Mouse (Mus musculus) forebrain, postnatal 0 days (tissue): ENCODE measurements around the gene Jph4. TPM values are rescaled to one million over a fixed set of nuclear protein-coding genes. Genes with fewer than 3 reads are reported as not detected.

Source experiments
- ATAC-seq: fragments of 200-750 bp; cut with Nextera tagmentation; 2 replicates; pipeline ENCODE4 v1.8.0; 2017; ENCODE audit warnings: mild to moderate bottlenecking, moderate library complexity
- DNase-seq: peaks from one replicate; pipeline ENCODE4 v3.0.0-alpha.2; 2015
- H3K27ac ChIP-seq: fragments of 300-500 bp; sonication (generic); 2 replicates; pipeline ENCODE4 v1.5.1; 2014; ENCODE audit warnings: low read depth, mild to moderate bottlenecking, antibody characterized with exemption, low read length, moderate library complexity, mixed read lengths
- H3K27me3 ChIP-seq: fragments of 300-500 bp; sonication (generic); 2 replicates; pipeline ENCODE4 v1.6.1; 2014; ENCODE audit warnings: mild to moderate bottlenecking, low read length, mixed read lengths; ENCODE audit not compliant: insufficient read depth
- H3K36me3 ChIP-seq: fragments of 300-500 bp; sonication (generic); 2 replicates; pipeline ENCODE4 v1.6.1; 2014; ENCODE audit warnings: mild to moderate bottlenecking, moderate library complexity; ENCODE audit not compliant: insufficient read depth
- H3K4me1 ChIP-seq: fragments of 300-500 bp; sonication (generic); 2 replicates; pipeline ENCODE4 v1.6.1; 2014; ENCODE audit warnings: antibody characterized with exemption; ENCODE audit not compliant: insufficient read depth
- H3K4me2 ChIP-seq: fragments of 300-500 bp; sonication (generic); 2 replicates; pipeline ENCODE4 v1.6.1; 2014; ENCODE audit warnings: low read depth, mild to moderate bottlenecking, moderate library complexity
- H3K4me3 ChIP-seq: fragments of 300-500 bp; sonication (generic); 2 replicates; pipeline ENCODE4 v1.5.1; 2014; ENCODE audit warnings: low read depth, low read length, mixed read lengths
- H3K9ac ChIP-seq: fragments of 300-500 bp; sonication (generic); 2 replicates; pipeline ENCODE4 v1.6.1; 2014; ENCODE audit warnings: mild to moderate bottlenecking
- H3K9me3 ChIP-seq: fragments of 300-500 bp; sonication (generic); 2 replicates; pipeline ENCODE4 v1.6.1; 2016; ENCODE audit warnings: low read length
- CTCF ChIP-seq: sonication (generic); IDR thresholded peaks from 2 replicates; pipeline ENCODE4 v1.5.1; 2016; ENCODE audit warnings: antibody characterized with exemption, control low read depth, low read depth
- WGBS: fragments of 180-500 bp; shearing (Covaris S2); extraction: QIAGEN DNeasy Blood & Tissue Kit; methylation state at CpG from one replicate; pipeline ENCODE4 v1.1.7; 2014; 5-methylcytosine and 5-hydroxymethylcytosine counted together
- polyA plus RNA-seq: library from polyadenylated mRNA; unstranded; fragments of >200 nt; fragmentation: Nextera tagmentation; extraction: Ambion mirVana; gene quantifications from 2 replicates; pipeline ENCODE4 v1.2.1, GENCODE M21; 2015
- total RNA-seq: library from RNA; depleted of rRNA; stranded (reverse); fragments of >200 nt; gene quantifications from 2 replicates; pipeline ENCODE4 v1.2.3, GENCODE M21; 2014

The Jph4 gene
- total and polyA plus RNA-seq, 2 experiments from 2014 or later: 55.3 to 160 TPM

DNA sequence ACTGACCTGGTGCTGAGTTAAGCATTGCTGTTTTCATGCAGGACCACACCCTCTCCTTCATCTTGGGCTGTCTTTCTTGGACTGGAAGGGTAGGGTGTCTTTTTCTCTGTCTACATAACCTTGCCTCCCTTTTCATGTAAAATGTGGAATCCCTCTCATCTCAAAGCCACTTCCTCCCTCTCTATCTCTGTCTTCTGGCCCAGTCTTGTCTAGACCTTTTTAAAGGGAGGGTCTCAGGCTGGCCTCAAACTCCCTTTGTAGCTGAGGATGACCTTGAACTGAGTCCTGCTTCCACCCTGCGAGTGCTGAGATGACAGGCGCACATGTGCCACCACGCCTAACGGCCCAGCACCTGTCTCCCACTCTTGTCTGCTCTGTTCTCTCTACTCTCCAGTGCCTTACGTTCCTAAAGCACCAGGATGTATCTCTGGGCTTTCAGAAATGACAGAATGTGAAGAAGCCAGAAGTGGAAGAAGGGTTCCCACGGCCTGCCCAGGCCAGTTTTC lies 30.7 kb downstream of the Jph4 start:
- H3K27me3 ChIP-seq: no peaks in the 10 kb centered on the region
- DNase-seq (no peak), ATAC-seq (no peak)
- 92% methylated on average over 6 of the region's 6 CpGs for WGBS
- 0 out of 2 replicates have a peak overlapping the region, but pooled peaks have one; percentile 31 for H3K27ac ChIP-seq
- 0 out of 2 replicates have a peak overlapping the region, but pooled peaks have one; percentile 6 for H3K9ac ChIP-seq
- H3K4me2 ChIP-seq: no peak overlapping the region
- no peaks in the 10 kb centered on the region for H3K9me3 ChIP-seq
- H3K4me1 ChIP-seq: peaks cover 34% of the 10 kb centered on the region
- no peaks in the 10 kb centered on the region; the same call in 1 of the 2 replicates for H3K36me3 ChIP-seq
- no peak overlapping the region for H3K4me3 ChIP-seq
- no peak for TF ChIP-seq CTCF

DNA sequence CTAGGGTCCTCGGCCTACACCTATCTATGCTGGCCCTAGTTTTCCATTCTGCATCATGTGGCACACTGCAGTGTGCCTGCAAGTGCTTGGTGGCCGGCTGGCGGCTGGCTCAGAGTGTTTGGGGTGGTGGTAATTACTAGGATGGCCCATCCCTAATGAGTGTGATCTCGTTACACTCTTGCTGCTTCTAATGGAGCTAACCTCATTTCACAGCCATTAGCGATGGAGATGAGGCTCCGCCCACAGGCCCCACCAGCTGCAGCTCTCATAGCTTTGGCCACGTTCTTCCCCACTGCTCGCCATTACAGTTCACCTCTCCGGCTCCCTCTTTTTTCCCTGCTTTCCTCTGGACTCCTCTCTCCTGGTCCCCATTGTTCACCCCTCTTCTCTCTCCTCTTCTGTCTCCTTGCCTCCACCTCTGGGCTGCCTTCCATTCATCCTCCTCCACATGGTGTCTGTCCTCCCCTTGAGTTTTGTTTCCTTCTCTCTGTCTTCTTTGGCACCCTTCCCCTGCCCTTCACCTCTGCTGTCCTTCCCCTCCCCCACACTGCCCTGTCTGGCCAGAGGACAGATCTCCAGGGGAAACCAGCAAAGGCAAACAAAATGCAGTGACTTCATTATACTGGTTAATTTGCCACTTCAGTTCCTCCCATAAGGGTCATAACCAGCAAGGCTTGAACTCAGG lies 31.3 kb downstream of the Jph4 start:
- H3K4me3 ChIP-seq: no peak overlapping the region
- H3K27ac ChIP-seq: peak overlapping the region; percentile 31; the same call in 1 of the 2 replicates
- 0 out of 2 replicates have a peak overlapping the region, but pooled peaks have one; percentile 6 for H3K9ac ChIP-seq

DNA sequence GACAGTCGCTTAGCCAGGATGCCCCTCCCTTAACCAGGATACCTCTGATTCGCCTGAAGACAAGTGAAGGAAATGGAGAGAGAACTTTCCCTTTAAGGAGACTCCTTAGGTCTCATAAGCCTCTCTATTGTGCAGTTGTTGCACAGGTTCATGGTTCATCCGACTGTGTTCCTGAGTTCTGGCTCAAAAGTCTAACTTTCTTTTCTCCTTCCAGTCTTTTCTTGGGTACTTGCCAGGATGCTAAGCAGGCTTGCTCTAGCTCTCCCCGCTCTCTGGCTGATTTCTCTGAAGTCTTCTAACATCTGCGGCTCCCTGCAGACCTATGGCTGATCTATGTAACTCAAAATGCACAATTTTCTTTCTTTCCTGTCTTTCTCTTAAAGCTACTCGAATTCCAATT lies 33.3 kb downstream of the Jph4 start:
- H3K4me1 ChIP-seq: peaks cover 17% of the 10 kb centered on the region
- TF ChIP-seq CTCF: no peak
- H3K27ac ChIP-seq: no peak overlapping the region
- no peak overlapping the region for H3K4me2 ChIP-seq
- no peaks in the 10 kb centered on the region for H3K9me3 ChIP-seq
- no peaks in the 10 kb centered on the region for H3K27me3 ChIP-seq
- no peak overlapping the region for H3K4me3 ChIP-seq
- H3K36me3 ChIP-seq: no peaks in the 10 kb centered on the region; the same call in 1 of the 2 replicates
- ATAC-seq (no peak), DNase-seq (no peak)
- 62% methylated on average over 6 of the region's 6 CpGs for WGBS
- no peak overlapping the region for H3K9ac ChIP-seq

More for the DNA sequence above, 31.3 kb downstream of the Jph4 start:
- peak; percentile 56 for ATAC-seq
- 25% methylated on average over 9 of the region's 9 CpGs for WGBS
- DNase-seq: no peak
- TF ChIP-seq CTCF: no peak
- Histone ChIP-seq H3K9me3 (no peaks in the 10 kb centered on the region), H3K27me3 (no peaks in the 10 kb centered on the region), H3K36me3 (no peaks in the 10 kb centered on the region; the same call in 1 of the 2 replicates), H3K4me2 (no peak overlapping the region), H3K4me1 (peaks cover 28% of the 10 kb centered on the region)

DNA sequence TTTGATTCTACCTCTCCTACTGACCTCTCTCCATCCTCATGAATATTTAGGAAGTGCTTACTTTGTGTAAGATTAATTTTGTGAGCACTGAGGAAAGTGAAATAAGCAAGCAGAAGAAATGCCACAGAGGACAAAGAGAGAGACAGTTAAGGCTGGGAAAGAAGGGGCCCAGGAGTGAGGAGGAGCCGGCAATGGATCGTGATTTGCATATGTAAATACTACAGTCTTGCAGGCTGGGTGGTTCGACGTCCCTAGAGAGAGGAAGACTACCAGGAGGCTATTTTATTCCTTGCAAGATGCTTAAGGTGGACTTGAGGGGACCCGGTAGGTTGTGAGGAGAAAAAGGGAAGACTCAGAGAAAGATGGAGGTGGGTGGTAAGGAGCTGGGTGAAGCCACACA lies 35.6 kb downstream of the Jph4 start:
- ATAC-seq: no peak
- 0 out of 2 replicates have a peak overlapping the region, but pooled peaks have one; percentile 1 for H3K9ac ChIP-seq
- no peak for DNase-seq
- H3K4me3 ChIP-seq: no peak overlapping the region
- TF ChIP-seq CTCF: no peak
- H3K27ac ChIP-seq: peak overlapping the region; percentile 45; the same call in 1 of the 2 replicates
- peaks cover 21% of the 10 kb centered on the region for H3K4me1 ChIP-seq
- H3K9me3 ChIP-seq: no peaks in the 10 kb centered on the region
- H3K4me2 ChIP-seq: no peak overlapping the region
- no peaks in the 10 kb centered on the region; the same call in 1 of the 2 replicates for H3K36me3 ChIP-seq
- no peaks in the 10 kb centered on the region for H3K27me3 ChIP-seq
- 31% methylated on average over 5 of the region's 5 CpGs for WGBS

DNA sequence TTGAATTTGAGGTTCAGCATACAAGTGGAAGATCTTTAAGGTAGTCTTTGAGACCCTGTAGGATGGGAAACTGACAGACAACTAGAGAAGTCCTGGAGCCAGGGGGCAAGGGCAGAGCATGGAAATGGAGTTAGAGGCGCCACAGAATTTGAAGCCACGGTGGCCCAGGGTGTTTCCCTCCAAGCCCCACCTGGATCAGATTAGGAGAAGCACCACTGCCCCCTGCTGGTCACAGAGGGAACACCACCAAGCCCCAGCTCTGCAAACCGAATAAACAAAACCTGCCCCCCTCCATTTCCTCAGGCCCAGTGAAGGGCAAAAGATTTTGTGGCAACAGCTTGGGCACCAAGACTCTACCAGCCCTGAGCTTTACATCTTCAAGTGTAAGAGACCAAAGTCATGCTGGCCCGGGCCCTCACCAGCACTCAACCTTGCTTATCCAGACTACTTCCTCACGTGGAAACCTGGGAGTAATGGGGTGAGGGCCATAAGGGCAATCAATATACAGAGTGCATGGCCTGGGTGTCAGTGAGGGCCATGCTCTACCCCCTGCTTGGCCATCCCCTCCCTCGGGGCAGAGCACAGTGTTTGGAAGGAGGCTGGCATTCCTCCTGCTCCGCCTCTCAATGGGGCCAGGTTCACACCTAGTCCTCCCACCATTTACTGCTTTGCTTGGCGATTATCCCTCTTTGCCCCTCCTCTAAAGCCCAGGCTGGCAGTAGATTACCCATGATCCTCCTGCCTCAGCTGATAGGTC lies 37.3 kb downstream of the Jph4 start:
- WGBS: 17% methylated on average over 8 of the region's 8 CpGs
- peak; percentile 90 for DNase-seq
- Histone ChIP-seq H3K4me1 (peaks cover 13% of the 10 kb centered on the region), H3K4me2 (no peak overlapping the region), H3K27me3 (no peaks in the 10 kb centered on the region), H3K9ac (peak overlapping the region; percentile 47; the same call in 1 of the 2 replicates), H3K9me3 (no peaks in the 10 kb centered on the region), H3K4me3 (no peak overlapping the region), H3K27ac (peak overlapping the region; percentile 90), H3K36me3 (peaks cover 10% of the 10 kb centered on the region; the same call in 1 of the 2 replicates)
- ATAC-seq: peak; percentile 60
- TF ChIP-seq CTCF: peak; percentile 94

DNA sequence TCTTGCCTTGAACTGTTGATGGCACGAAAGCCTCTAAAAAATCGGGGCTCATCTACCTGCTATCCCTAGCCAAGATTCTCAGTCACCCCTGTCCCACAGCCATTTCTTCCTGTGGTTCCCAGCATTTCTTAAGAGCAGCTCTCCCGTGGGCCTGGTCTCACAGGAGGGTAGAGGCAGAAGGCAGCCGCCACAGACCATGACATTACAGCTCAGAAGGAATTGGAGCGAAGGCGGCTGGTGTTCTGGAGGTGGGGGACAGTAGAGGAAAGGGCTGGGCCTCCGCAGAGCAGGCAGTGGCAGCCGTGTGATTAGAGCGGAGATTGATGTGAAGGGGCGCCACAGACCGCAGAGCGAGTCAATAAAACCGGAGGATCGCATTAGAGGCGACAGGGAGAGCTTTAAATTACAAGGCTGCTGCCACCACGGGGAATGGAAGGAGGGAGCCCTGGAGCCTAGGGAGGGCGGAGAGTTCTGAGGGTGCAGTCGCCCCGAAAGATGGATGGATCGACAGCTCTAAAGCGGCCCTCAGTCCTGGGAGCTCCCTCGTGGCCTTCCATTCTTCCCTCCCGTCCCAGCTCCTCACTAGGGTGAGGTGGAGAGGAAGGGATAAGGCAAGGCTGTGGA lies 38.3 kb downstream of the Jph4 start:
- DNase-seq (peak; percentile 57), ATAC-seq (peak; percentile 32)
- Histone ChIP-seq H3K4me2 (peak overlapping the region; percentile 15; the same call in 1 of the 2 replicates), H3K27ac (peak overlapping the region; percentile 90), H3K36me3 (peaks cover 19% of the 10 kb centered on the region), H3K4me1 (peaks cover 13% of the 10 kb centered on the region), H3K9me3 (no peaks in the 10 kb centered on the region), H3K27me3 (no peaks in the 10 kb centered on the region), H3K4me3 (no peak overlapping the region), H3K9ac (peak overlapping the region; percentile 47)
- TF ChIP-seq CTCF: no peak
- WGBS: 9% methylated on average over 23 of the region's 23 CpGs
